Mouse (Mus musculus): Measurements from ENCODE around the gene Spata2l.
"Not testable (repeated sequence)": the region's sequence is repeated elsewhere in the genome, so short reads cannot be mapped to it uniquely, and the experiment has no call there.

Gene Spata2l

GRCm38 (mm10) chr8:123247748-123248147, 11.7 kb upstream of the Spata2l start:
- DNase-seq (ENCODE audit: low spot score in 2 of 2) = no peak

GRCm38 (mm10) chr8:123245543-123245942, 9.5 kb upstream of the Spata2l start:
- DNase-seq (ENCODE audit: low spot score in 2 of 2) = no peak

- no peak for DNase-seq (ENCODE audit: low spot score in 2 of 2)
Observed at GRCm38 (mm10) chr8:123244382-123244781, 8.3 kb upstream of the Spata2l start.

- no peak for DNase-seq (ENCODE audit: low spot score in 2 of 2)
Observed at GRCm38 (mm10) chr8:123243053-123243452, 7.0 kb upstream of the Spata2l start.

GRCm38 (mm10) chr8:123242107-123242923, 6.3 kb upstream of the Spata2l start:
- no peak for DNase-seq (ENCODE audit: low spot score in 2 of 2)

GRCm38 (mm10) chr8:123239398-123239797, 3.4 kb upstream of the Spata2l start:
- no peak for DNase-seq (ENCODE audit: low spot score in 2 of 2)

GRCm38 (mm10) chr8:123234918-123235519, 1.0 kb downstream of the Spata2l start:
- no peak for DNase-seq (ENCODE audit: low spot score in 2 of 2)

GRCm38 (mm10) chr8:123233760-123234159, 2.3 kb downstream of the Spata2l start:
- no peak for DNase-seq (ENCODE audit: low spot score in 2 of 2)

GRCm38 (mm10) chr8:123233300-123233699, 2.7 kb downstream of the Spata2l start:
- no peak for DNase-seq (ENCODE audit: low spot score in 2 of 2)

- no peak for DNase-seq (ENCODE audit: low spot score in 2 of 2)
Observed at GRCm38 (mm10) chr8:123232553-123232952, 3.5 kb downstream of the Spata2l start.

GRCm38 (mm10) chr8:123231742-123232141, 4.3 kb downstream of the Spata2l start:
- DNase-seq (ENCODE audit: low spot score in 2 of 2) = no peak

- DNase-seq (ENCODE audit: low spot score in 2 of 2) = not testable (repeated sequence)
Observed at GRCm38 (mm10) chr8:123230326-123230725, 5.7 kb downstream of the Spata2l start.

- DNase-seq (ENCODE audit: low spot score in 2 of 2) = no peak
Observed at GRCm38 (mm10) chr8:123228416-123228815, 7.6 kb downstream of the Spata2l start.

- DNase-seq (ENCODE audit: low spot score in 2 of 2) = peak; percentile 92
Observed at GRCm38 (mm10) chr8:123224278-123225266, 11.5 kb downstream of the Spata2l start, which contains the start of gene Cdk10. TSS of gene Cdk10 (plus strand) at chr8:123224842.

GRCm38 (mm10) chr8:123220917-123221316, 15.1 kb downstream of the Spata2l start:
- no peak for DNase-seq (ENCODE audit: low spot score in 2 of 2)

GRCm38 (mm10) chr8:123215430-123215829, 20.6 kb downstream of the Spata2l start:
- DNase-seq (ENCODE audit: low spot score in 2 of 2) = peak; percentile 67 to 74

GRCm38 (mm10) chr8:123213118-123213772, 22.8 kb downstream of the Spata2l start:
- DNase-seq (ENCODE audit: low spot score in 2 of 2) = peak in 1 of 2 experiments; percentile 34

- DNase-seq (ENCODE audit: low spot score in 2 of 2) = peak; percentile 85 to 88
Observed at GRCm38 (mm10) chr8:123212321-123213117, 23.5 kb downstream of the Spata2l start, which contains the start of the genes Chmp1a and Spata33. TSS of gene Chmp1a (minus strand) at chr8:123212763. TSS of gene Spata33 (plus strand) at chr8:123212832.

GRCm38 (mm10) chr8:123211876-123212275, 24.2 kb downstream of the Spata2l start:
- no peak for DNase-seq (ENCODE audit: low spot score in 2 of 2)

- DNase-seq (ENCODE audit: low spot score in 2 of 2) = no peak
Observed at GRCm38 (mm10) chr8:123203571-123203970, 32.5 kb downstream of the Spata2l start.

Measured in heart, adult 9 months (tissue).